Mouse (Mus musculus) hindlimb bud, embryonic 11.5 days (tissue): ENCODE measurements around the gene Ccr9.
"Not testable (repeated sequence)": the region's sequence is repeated elsewhere in the genome, so short reads cannot be mapped to it uniquely, and the experiment has no call there.

Experiments used
- DNase-seq: peaks from one replicate; pipeline ENCODE4 v3.0.0-alpha.2; 2012; ENCODE audit warnings: low read depth, low spot score; ENCODE audit errors: extremely low spot score

The Ccr9 gene

GRCm38 (mm10) chr9:123678327-123679105 lies at the start of gene Ccr9, which contains the start of gene Slc6a20a:
TSS of gene Ccr9 (plus strand) at chr9:123678439.
TSS of gene Slc6a20a (minus strand) at chr9:123678885.
- no peak for DNase-seq

- no peak for DNase-seq
Observed at GRCm38 (mm10) chr9:123631666-123632065, 46.6 kb upstream of the Ccr9 start.

- DNase-seq, result no peak
Observed at GRCm38 (mm10) chr9:123632281-123632680, 46.0 kb upstream of the Ccr9 start, which contains the start of gene Slc6a20b. TSS of gene Slc6a20b (minus strand) at chr9:123632565.

GRCm38 (mm10) chr9:123632993-123633392 lies 45.2 kb upstream of the Ccr9 start:
- no peak for DNase-seq

GRCm38 (mm10) chr9:123636771-123637170 lies 41.5 kb upstream of the Ccr9 start:
- DNase-seq, result no peak

- DNase-seq, result no peak
Observed at GRCm38 (mm10) chr9:123638231-123638630, 40.0 kb upstream of the Ccr9 start.

GRCm38 (mm10) chr9:123638668-123639089 lies 39.6 kb upstream of the Ccr9 start:
- no peak for DNase-seq

- DNase-seq, result no peak
Observed at GRCm38 (mm10) chr9:123640106-123640505, 38.1 kb upstream of the Ccr9 start.

GRCm38 (mm10) chr9:123649785-123650511 lies 28.3 kb upstream of the Ccr9 start:
- no peak for DNase-seq

- no peak for DNase-seq
Observed at GRCm38 (mm10) chr9:123651369-123651768, 26.9 kb upstream of the Ccr9 start.

- DNase-seq, result no peak
Observed at GRCm38 (mm10) chr9:123657457-123657856, 20.8 kb upstream of the Ccr9 start.

- DNase-seq, result no peak
Observed at GRCm38 (mm10) chr9:123658981-123659380, 19.3 kb upstream of the Ccr9 start.

- not testable (repeated sequence) for DNase-seq
Observed at GRCm38 (mm10) chr9:123659986-123660676, 18.1 kb upstream of the Ccr9 start.

- no peak for DNase-seq
Observed at GRCm38 (mm10) chr9:123665645-123666044, 12.6 kb upstream of the Ccr9 start.

- no peak for DNase-seq
Observed at GRCm38 (mm10) chr9:123679198-123679597, 959 bp downstream of the Ccr9 start.

GRCm38 (mm10) chr9:123683704-123684103 lies 5.5 kb downstream of the Ccr9 start:
- DNase-seq, result no peak

- no peak for DNase-seq
Observed at GRCm38 (mm10) chr9:123686206-123686605, 8.0 kb downstream of the Ccr9 start.

GRCm38 (mm10) chr9:123688227-123688626 lies 10.0 kb downstream of the Ccr9 start:
- no peak for DNase-seq

GRCm38 (mm10) chr9:123695634-123696302 lies 17.5 kb downstream of the Ccr9 start:
- no peak for DNase-seq

- no peak for DNase-seq
Observed at GRCm38 (mm10) chr9:123701822-123702221, 23.6 kb downstream of the Ccr9 start.

GRCm38 (mm10) chr9:123709226-123709625 lies 31.0 kb downstream of the Ccr9 start:
- no peak for DNase-seq
